Mouse (Mus musculus) forebrain, embryonic 16.5 days (tissue): ENCODE measurements around the gene Snx1. TPM values are rescaled to one million over a fixed set of nuclear protein-coding genes. Genes with fewer than 3 reads are reported as not detected.

Experiments
- ATAC-seq: fragments of 200-750 bp; cut with Nextera tagmentation; 2 replicates; pipeline ENCODE4 v1.8.0; 2017; ENCODE audit warnings: mild to moderate bottlenecking, moderate library complexity
- H3K27ac ChIP-seq: fragments of 300-500 bp; sonication (generic); 2 replicates; pipeline ENCODE4 v1.5.1; 2014; ENCODE audit warnings: low read length, control low read depth
- H3K27me3 ChIP-seq: fragments of 300-500 bp; sonication (generic); replicated peaks from 2 replicates; pipeline ENCODE4 v1.6.1; 2014; ENCODE audit warnings: low read length; ENCODE audit not compliant: control insufficient read depth, insufficient read depth
- H3K36me3 ChIP-seq: fragments of 300-500 bp; sonication (generic); 2 replicates; pipeline ENCODE4 v1.6.1; 2014; ENCODE audit not compliant: control insufficient read depth, insufficient read depth
- H3K4me1 ChIP-seq: fragments of 300-500 bp; sonication (generic); replicated peaks from 2 replicates; pipeline ENCODE4 v1.6.1; 2014; ENCODE audit warnings: low read length; ENCODE audit not compliant: control insufficient read depth, insufficient read depth
- H3K4me2 ChIP-seq: fragments of 300-500 bp; sonication (generic); 2 replicates; pipeline ENCODE4 v1.6.1; 2014; ENCODE audit warnings: mild to moderate bottlenecking, low read length, control low read depth
- H3K4me3 ChIP-seq: fragments of 300-500 bp; sonication (generic); replicated peaks from 2 replicates; pipeline ENCODE4 v1.5.1; 2014; ENCODE audit warnings: mild to moderate bottlenecking, low read length, control low read depth
- H3K9ac ChIP-seq: fragments of 300-500 bp; sonication (generic); replicated peaks from 2 replicates; pipeline ENCODE4 v1.6.1; 2014; ENCODE audit warnings: low read depth, low read length, control low read depth
- H3K9me3 ChIP-seq: fragments of 300-500 bp; sonication (generic); 2 replicates; pipeline ENCODE4 v1.6.1; 2016; ENCODE audit warnings: low read length; ENCODE audit not compliant: control insufficient read depth
- WGBS: fragments of 180-500 bp; shearing (Covaris S2); extraction: QIAGEN DNeasy Blood & Tissue Kit; methylation state at CpG from one replicate; pipeline ENCODE4 v1.1.7; 2014; 5-methylcytosine and 5-hydroxymethylcytosine counted together
- polyA plus RNA-seq: library from polyadenylated mRNA; unstranded; fragments of >200 nt; fragmentation: Nextera tagmentation; extraction: Ambion mirVana; gene quantifications from 2 replicates; pipeline ENCODE4 v1.2.1, GENCODE M21; 2015

The Snx1 gene
- polyA plus RNA-seq, 1 experiment from 2014 or later, result 101 TPM

DNA sequence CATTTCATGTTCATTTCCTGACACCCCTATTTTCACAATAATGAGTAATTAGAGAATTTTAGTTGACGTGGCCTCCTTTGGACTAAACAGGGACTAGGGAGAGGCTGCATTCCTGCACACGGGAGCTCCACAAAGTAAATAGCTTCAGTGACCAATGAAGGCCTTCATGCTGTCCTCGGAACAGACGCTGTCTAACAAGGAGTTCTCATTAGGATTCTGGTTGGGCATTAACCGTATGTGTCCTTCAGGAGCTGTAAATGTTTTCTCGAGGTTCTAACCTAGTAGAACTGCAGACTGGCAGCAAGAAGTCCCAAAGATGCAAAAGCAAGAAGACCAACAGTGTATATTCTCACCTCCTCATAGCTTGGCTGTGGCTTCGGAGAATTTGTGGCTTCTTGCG is 21.2 kb downstream of the Snx1 start:
- H3K9me3 ChIP-seq, result no peaks in the 10 kb centered on the region
- H3K4me1 ChIP-seq, result peaks cover 1% of the 10 kb centered on the region; the same call in 1 of the 2 replicates
- no peak for ATAC-seq
- peaks cover 31% of the 10 kb centered on the region for H3K36me3 ChIP-seq
- no peak overlapping the region for H3K4me3 ChIP-seq
- H3K9ac ChIP-seq, result no peak overlapping the region
- H3K27me3 ChIP-seq, result no peaks in the 10 kb centered on the region
- no peak overlapping the region for H3K27ac ChIP-seq
- 87% methylated on average over 8 of the region's 8 CpGs for WGBS
- H3K4me2 ChIP-seq, result no peak overlapping the region

- Histone ChIP-seq H3K4me1 (no peaks in the 10 kb centered on the region), H3K9ac (no peak overlapping the region), H3K27me3 (no peaks in the 10 kb centered on the region), H3K36me3 (peaks cover 33% of the 10 kb centered on the region), H3K9me3 (no peaks in the 10 kb centered on the region), H3K4me3 (no peak overlapping the region), H3K27ac (no peak overlapping the region), H3K4me2 (no peak overlapping the region)
- 95% methylated on average over 4 of the region's 4 CpGs for WGBS
- no peak for ATAC-seq
Observed at GRCm38 (mm10) chr9:66104601-66105000, 21.8 kb downstream of the Snx1 start.

GRCm38 (mm10) chr9:66102668-66103067 is 23.7 kb downstream of the Snx1 start:
- ATAC-seq, result no peak
- H3K27me3 ChIP-seq, result no peaks in the 10 kb centered on the region
- 75% methylated on average over 6 of the region's 6 CpGs for WGBS

DNA sequence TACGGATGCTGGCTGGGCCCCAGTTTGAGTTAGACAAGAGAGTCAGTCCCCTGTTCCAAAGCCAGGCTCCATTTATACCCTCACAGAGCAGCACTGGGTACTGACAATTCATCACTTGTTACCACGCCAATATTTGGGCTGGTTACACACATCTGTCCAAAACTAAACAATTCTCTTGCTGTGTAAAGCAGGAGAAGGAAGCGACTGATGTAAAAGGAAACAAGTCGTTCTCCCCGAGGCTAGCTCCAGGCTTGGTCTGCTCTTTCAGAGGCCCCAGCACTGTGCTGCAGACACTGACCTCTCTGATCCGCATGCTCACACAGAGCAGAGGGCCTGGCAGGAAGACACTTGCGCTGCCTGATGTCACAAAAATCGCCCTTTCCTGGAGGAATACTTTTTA is 24.8 kb downstream of the Snx1 start:
- WGBS, result 78% methylated on average over 8 of the region's 8 CpGs
- Histone ChIP-seq H3K4me2 (no peak overlapping the region), H3K4me1 (no peaks in the 10 kb centered on the region), H3K36me3 (peaks cover 41% of the 10 kb centered on the region), H3K4me3 (no peak overlapping the region), H3K9me3 (no peaks in the 10 kb centered on the region), H3K27ac (no peak overlapping the region), H3K27me3 (no peaks in the 10 kb centered on the region), H3K9ac (no peak overlapping the region)
- ATAC-seq, result no peak

More at GRCm38 (mm10) chr9:66102668-66103067, 23.7 kb downstream of the Snx1 start:
- Histone ChIP-seq H3K36me3 (peaks cover 38% of the 10 kb centered on the region), H3K9ac (no peak overlapping the region), H3K27ac (no peak overlapping the region), H3K4me1 (no peaks in the 10 kb centered on the region), H3K4me3 (no peak overlapping the region), H3K9me3 (no peaks in the 10 kb centered on the region), H3K4me2 (no peak overlapping the region)

- Histone ChIP-seq H3K27ac (no peak overlapping the region), H3K36me3 (peaks cover 57% of the 10 kb centered on the region), H3K4me1 (no peaks in the 10 kb centered on the region), H3K9me3 (no peaks in the 10 kb centered on the region), H3K4me3 (no peak overlapping the region), H3K9ac (no peak overlapping the region), H3K27me3 (no peaks in the 10 kb centered on the region), H3K4me2 (no peak overlapping the region)
- 88% methylated on average over 2 of the region's 2 CpGs for WGBS
- no peak for ATAC-seq
Observed at GRCm38 (mm10) chr9:66092664-66093063, 33.7 kb downstream of the Snx1 start.

GRCm38 (mm10) chr9:66091327-66092231 is 34.8 kb downstream of the Snx1 start:
- Histone ChIP-seq H3K4me1 (no peaks in the 10 kb centered on the region), H3K9me3 (no peaks in the 10 kb centered on the region), H3K36me3 (peaks cover 51% of the 10 kb centered on the region), H3K4me3 (no peak overlapping the region), H3K27me3 (no peaks in the 10 kb centered on the region), H3K4me2 (no peak overlapping the region), H3K27ac (no peak overlapping the region), H3K9ac (no peak overlapping the region)
- 75% methylated on average over 6 of the region's 6 CpGs for WGBS
- no peak for ATAC-seq

DNA sequence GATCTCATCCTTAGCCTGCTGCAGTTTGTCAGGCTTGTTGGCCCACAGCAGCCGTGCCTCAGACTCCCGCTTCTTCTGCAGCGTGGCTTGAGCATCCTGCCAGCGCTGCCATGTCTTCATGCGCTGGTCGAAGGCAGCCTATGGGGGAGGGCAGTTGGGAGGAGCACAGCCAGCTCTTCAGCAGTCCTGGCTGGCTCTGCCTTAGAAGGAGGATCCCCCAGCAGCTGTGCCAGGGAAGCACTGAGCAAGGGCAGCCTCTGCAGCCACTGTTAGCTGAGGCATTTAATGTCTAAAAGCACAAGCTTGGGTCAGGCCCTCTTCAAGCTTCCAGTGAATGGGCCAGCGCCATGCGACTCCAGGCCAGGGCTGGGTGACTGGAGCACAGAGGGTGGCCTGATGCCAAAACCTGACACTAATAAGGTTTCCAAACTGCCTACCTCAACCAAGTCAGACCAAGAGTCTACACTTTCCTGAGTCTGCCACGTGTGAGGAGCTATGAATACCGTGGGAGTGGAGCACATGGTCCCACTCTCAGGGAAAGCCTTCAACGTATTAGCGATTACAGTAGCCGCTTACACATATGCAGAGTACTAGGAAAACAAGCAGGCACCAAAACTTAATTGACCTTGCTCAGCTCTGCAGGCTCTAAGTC is 35.7 kb downstream of the Snx1 start:
- ATAC-seq, result no peak
- Histone ChIP-seq H3K4me2 (no peak overlapping the region), H3K4me1 (no peaks in the 10 kb centered on the region), H3K4me3 (no peak overlapping the region), H3K27me3 (no peaks in the 10 kb centered on the region), H3K27ac (no peak overlapping the region), H3K36me3 (peaks cover 47% of the 10 kb centered on the region), H3K9me3 (no peaks in the 10 kb centered on the region), H3K9ac (no peak overlapping the region)
- WGBS, result 84% methylated on average over 13 of the region's 13 CpGs

DNA sequence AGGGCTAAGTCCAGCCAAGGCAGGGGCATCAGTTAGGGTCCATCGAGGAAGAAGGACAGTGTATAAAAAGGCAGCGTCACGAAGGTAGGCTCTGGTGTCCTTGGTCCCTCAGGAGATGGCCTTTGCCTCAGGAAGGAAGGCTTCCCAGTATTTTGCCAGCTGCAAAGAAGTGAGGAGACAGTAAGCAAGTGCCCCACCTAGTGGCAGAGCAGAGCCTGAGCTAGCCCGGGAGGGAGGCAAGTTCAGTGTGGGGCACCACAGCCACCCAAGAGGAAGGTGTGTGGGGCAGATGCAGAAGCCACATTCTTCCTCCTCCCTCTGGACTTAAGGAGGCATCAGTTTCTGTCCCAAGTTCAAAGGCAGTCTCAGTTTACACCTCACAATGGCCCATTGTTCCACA is 38.0 kb downstream of the Snx1 start:
- Histone ChIP-seq H3K4me3 (no peak overlapping the region), H3K4me2 (no peak overlapping the region), H3K4me1 (no peaks in the 10 kb centered on the region), H3K9me3 (no peaks in the 10 kb centered on the region), H3K36me3 (peaks cover 31% of the 10 kb centered on the region), H3K27me3 (no peaks in the 10 kb centered on the region), H3K27ac (no peak overlapping the region), H3K9ac (no peak overlapping the region)
- whole genome bisulfite sequencing, result 48% methylated on average over 4 of the region's 4 CpGs
- no peak for ATAC-seq

GRCm38 (mm10) chr9:66087062-66087461 is 39.3 kb downstream of the Snx1 start:
- H3K4me3 ChIP-seq, result no peak overlapping the region
- no peak overlapping the region for H3K9ac ChIP-seq
- H3K27me3 ChIP-seq, result no peaks in the 10 kb centered on the region
- peaks cover 21% of the 10 kb centered on the region for H3K36me3 ChIP-seq
- no peaks in the 10 kb centered on the region for H3K4me1 ChIP-seq
- no peak for ATAC-seq
- H3K27ac ChIP-seq, result no peak overlapping the region
- no peak overlapping the region for H3K4me2 ChIP-seq
- 94% methylated on average over 7 of the region's 7 CpGs for WGBS
- no peaks in the 10 kb centered on the region for H3K9me3 ChIP-seq
